Mouse (Mus musculus) ovary, adult 18-20 months (tissue): ENCODE data around the gene Map4k4.

ENCODE experiments used
- DNase-seq: peaks from one replicate; pipeline ENCODE4 v3.0.0; 2022; ENCODE audit warnings: low spot score, mixed read lengths

Map4k4 gene

GRCm38 (mm10) chr1:39898686-39899085 lies 2.0 kb upstream of the Map4k4 start:
- DNase-seq, result no peak

- DNase-seq, result no peak
These were observed 524 bp downstream of the Map4k4 start for GRCm38 (mm10) chr1:39901063-39901811.

- DNase-seq, result no peak
These were observed 1.4 kb downstream of the Map4k4 start for GRCm38 (mm10) chr1:39901851-39902703.

GRCm38 (mm10) chr1:39902704-39903151 lies 2.0 kb downstream of the Map4k4 start:
- no peak for DNase-seq

- no peak for DNase-seq
These were observed 4.0 kb downstream of the Map4k4 start for GRCm38 (mm10) chr1:39904720-39905119.

GRCm38 (mm10) chr1:39906921-39907320 lies 6.2 kb downstream of the Map4k4 start:
- no peak for DNase-seq

GRCm38 (mm10) chr1:39908976-39909375 lies 8.3 kb downstream of the Map4k4 start:
- DNase-seq, result no peak

- DNase-seq, result no peak
These were observed 10.7 kb downstream of the Map4k4 start for GRCm38 (mm10) chr1:39911446-39911845.

- DNase-seq, result no peak
These were observed 12.5 kb downstream of the Map4k4 start for GRCm38 (mm10) chr1:39913256-39913655.

- DNase-seq, result no peak
These were observed 15.4 kb downstream of the Map4k4 start for GRCm38 (mm10) chr1:39916144-39916543.

- DNase-seq, result no peak
These were observed 17.3 kb downstream of the Map4k4 start for GRCm38 (mm10) chr1:39917855-39918516.

GRCm38 (mm10) chr1:39918517-39919115 lies 17.9 kb downstream of the Map4k4 start:
- no peak for DNase-seq

GRCm38 (mm10) chr1:39920616-39921015 lies 19.9 kb downstream of the Map4k4 start:
- DNase-seq, result no peak

GRCm38 (mm10) chr1:39921996-39922395 lies 21.3 kb downstream of the Map4k4 start:
- DNase-seq, result no peak

GRCm38 (mm10) chr1:39922714-39923113 lies 22.0 kb downstream of the Map4k4 start:
- no peak for DNase-seq

GRCm38 (mm10) chr1:39923395-39924337 lies 23.0 kb downstream of the Map4k4 start:
- no peak for DNase-seq

GRCm38 (mm10) chr1:39931055-39931454 lies 30.3 kb downstream of the Map4k4 start:
- DNase-seq, result no peak

GRCm38 (mm10) chr1:39932216-39932739 lies 31.6 kb downstream of the Map4k4 start:
- no peak for DNase-seq

- no peak for DNase-seq
These were observed 32.2 kb downstream of the Map4k4 start for GRCm38 (mm10) chr1:39932922-39933321.

- DNase-seq, result no peak
These were observed 34.2 kb downstream of the Map4k4 start for GRCm38 (mm10) chr1:39934954-39935353.

GRCm38 (mm10) chr1:39935616-39936015 lies 34.9 kb downstream of the Map4k4 start:
- DNase-seq, result no peak
